Mouse (Mus musculus) intestine, embryonic 15.5 days (tissue): Measurements from ENCODE around the gene Cckar. TPM values are rescaled to one million over a fixed set of nuclear protein-coding genes. Genes with fewer than 3 reads are reported as not detected.

ENCODE experiments used
- ATAC-seq: fragments of 200-750 bp; cut with Nextera tagmentation; 2 replicates; pipeline ENCODE4 v1.8.0; 2017; ENCODE audit warnings: moderate TSS enrichment, moderate library complexity
- H3K27ac ChIP-seq: fragments of 300-500 bp; sonication (generic); 2 replicates; pipeline ENCODE4 v1.5.1; 2015; ENCODE audit warnings: mild to moderate bottlenecking, inconsistent platforms
- H3K27me3 ChIP-seq: fragments of 300-500 bp; sonication (generic); replicated peaks from 2 replicates; pipeline ENCODE4 v1.6.1; 2015; ENCODE audit warnings: inconsistent platforms
- H3K36me3 ChIP-seq: fragments of 300-500 bp; sonication (generic); 2 replicates; pipeline ENCODE4 v1.6.1; 2015; ENCODE audit warnings: inconsistent platforms
- H3K4me1 ChIP-seq: fragments of 300-500 bp; sonication (generic); replicated peaks from 2 replicates; pipeline ENCODE4 v1.6.1; 2015; ENCODE audit warnings: inconsistent platforms
- H3K4me2 ChIP-seq: fragments of 300-500 bp; sonication (generic); replicated peaks from 2 replicates; pipeline ENCODE4 v1.6.1; 2015; ENCODE audit warnings: mild to moderate bottlenecking, inconsistent platforms
- H3K4me3 ChIP-seq: fragments of 300-500 bp; sonication (generic); replicated peaks from 2 replicates; pipeline ENCODE4 v1.5.1; 2015; ENCODE audit warnings: inconsistent platforms
- H3K9ac ChIP-seq: fragments of 300-500 bp; sonication (generic); 2 replicates; pipeline ENCODE4 v1.6.1; 2015; ENCODE audit warnings: inconsistent platforms
- H3K9me3 ChIP-seq: fragments of 300-500 bp; sonication (generic); 2 replicates; pipeline ENCODE4 v1.6.1; 2016; ENCODE audit warnings: inconsistent platforms
- WGBS: fragments of 180-500 bp; shearing (Covaris S2); methylation state at CpG from one replicate; pipeline ENCODE4 v1.1.7; 2015; 5-methylcytosine and 5-hydroxymethylcytosine counted together
- polyA plus RNA-seq: library from polyadenylated mRNA; unstranded; fragments of >200 nt; fragmentation: Nextera tagmentation; extraction: Ambion mirVana; gene quantifications from 2 replicates; pipeline ENCODE4 v1.2.1, GENCODE M21; 2015

Cckar gene
- 38.3 and 68.9 TPM in 2 replicates for polyA plus RNA-seq

- Histone ChIP-seq H3K4me1 (0 out of 2 replicates have a peak, but pooled peaks cover 2% of the 10 kb centered on the region), H3K36me3 (no peaks in the 10 kb centered on the region), H3K27me3 (no peaks in the 10 kb centered on the region), H3K9ac (no peak within 1 kb of the TSS), H3K9me3 (no peaks in the 10 kb centered on the region), H3K27ac (no peak within 1 kb of the TSS), H3K4me3 (0 out of 2 replicates have a peak within 1 kb of the TSS, but pooled peaks have one; percentile 16), H3K4me2 (no peak within 1 kb of the TSS)
- WGBS = 46% methylated on average over 11 of the region's 11 CpGs
- peak; percentile 86 for ATAC-seq
Observed at GRCm38 (mm10) chr5:53707235-53708177, at the start of gene Cckar. Gene Cckar (minus strand): TSS chr5:53707705.

- Histone ChIP-seq H3K36me3 (no peaks in the 10 kb centered on the region), H3K9me3 (no peaks in the 10 kb centered on the region), H3K27me3 (no peaks in the 10 kb centered on the region), H3K9ac (no peak overlapping the region), H3K4me3 (no peak overlapping the region), H3K27ac (no peak overlapping the region), H3K4me2 (no peak overlapping the region), H3K4me1 (no peaks in the 10 kb centered on the region)
- ATAC-seq = no peak
- WGBS = 72% methylated on average over 2 of the region's 2 CpGs
Observed at GRCm38 (mm10) chr5:53744061-53744460, 36.6 kb upstream of the Cckar start.

- 0 out of 2 replicates have a peak, but pooled peaks have one; percentile 36 for ATAC-seq
- H3K4me2 ChIP-seq = no peak overlapping the region
- no peak overlapping the region for H3K4me3 ChIP-seq
- H3K9me3 ChIP-seq = no peaks in the 10 kb centered on the region
- H3K4me1 ChIP-seq = no peaks in the 10 kb centered on the region
- H3K27ac ChIP-seq = no peak overlapping the region
- WGBS = 40% methylated on average over 10 of the region's 10 CpGs
- H3K36me3 ChIP-seq = no peaks in the 10 kb centered on the region
- no peak overlapping the region for H3K9ac ChIP-seq
- no peaks in the 10 kb centered on the region for H3K27me3 ChIP-seq
Observed at GRCm38 (mm10) chr5:53732933-53733332, 25.4 kb upstream of the Cckar start.

- no peaks in the 10 kb centered on the region for H3K4me1 ChIP-seq
- H3K27ac ChIP-seq = no peak overlapping the region
- no peaks in the 10 kb centered on the region for H3K9me3 ChIP-seq
- WGBS = 70% methylated on average over 3 of the region's 3 CpGs
- H3K36me3 ChIP-seq = no peaks in the 10 kb centered on the region
- ATAC-seq = no peak
- H3K27me3 ChIP-seq = no peaks in the 10 kb centered on the region
- no peak overlapping the region for H3K4me2 ChIP-seq
- H3K9ac ChIP-seq = no peak overlapping the region
- H3K4me3 ChIP-seq = no peak overlapping the region
Observed at GRCm38 (mm10) chr5:53727606-53728005, 20.1 kb upstream of the Cckar start.

GRCm38 (mm10) chr5:53726011-53726410 is 18.5 kb upstream of the Cckar start:
- Histone ChIP-seq H3K4me1 (no peaks in the 10 kb centered on the region), H3K9me3 (no peaks in the 10 kb centered on the region), H3K27me3 (no peaks in the 10 kb centered on the region), H3K4me3 (no peak overlapping the region), H3K27ac (no peak overlapping the region), H3K4me2 (no peak overlapping the region), H3K9ac (no peak overlapping the region), H3K36me3 (no peaks in the 10 kb centered on the region)
- 65% methylated on average over 5 of the region's 5 CpGs for WGBS
- no peak for ATAC-seq

GRCm38 (mm10) chr5:53716462-53716861 is 9.0 kb upstream of the Cckar start:
- Histone ChIP-seq H3K27ac (no peak overlapping the region), H3K4me1 (no peaks in the 10 kb centered on the region)
- no peak for ATAC-seq

GRCm38 (mm10) chr5:53711277-53711676 is 3.8 kb upstream of the Cckar start:
- Histone ChIP-seq H3K4me2 (no peak overlapping the region), H3K4me3 (no peak overlapping the region), H3K36me3 (no peaks in the 10 kb centered on the region), H3K27me3 (no peaks in the 10 kb centered on the region), H3K9ac (no peak overlapping the region), H3K4me1 (0 out of 2 replicates have a peak, but pooled peaks cover 2% of the 10 kb centered on the region), H3K27ac (no peak overlapping the region), H3K9me3 (no peaks in the 10 kb centered on the region)
- no peak for ATAC-seq
- 75% methylated on average over 9 of the region's 9 CpGs for WGBS

More at GRCm38 (mm10) chr5:53716462-53716861, 9.0 kb upstream of the Cckar start:
- H3K36me3 ChIP-seq = no peaks in the 10 kb centered on the region
- H3K9me3 ChIP-seq = no peaks in the 10 kb centered on the region
- no peak overlapping the region for H3K4me3 ChIP-seq
- no peak overlapping the region for H3K4me2 ChIP-seq
- WGBS = 55% methylated on average over 5 of the region's 5 CpGs
- no peak overlapping the region for H3K9ac ChIP-seq
- H3K27me3 ChIP-seq = no peaks in the 10 kb centered on the region

- no peak overlapping the region for H3K4me2 ChIP-seq
- H3K27me3 ChIP-seq = no peaks in the 10 kb centered on the region
- H3K4me3 ChIP-seq = no peak overlapping the region
- WGBS = 66% methylated on average over 4 of the region's 4 CpGs
- no peak overlapping the region for H3K27ac ChIP-seq
- H3K9me3 ChIP-seq = no peaks in the 10 kb centered on the region
- no peaks in the 10 kb centered on the region for H3K36me3 ChIP-seq
- no peak overlapping the region for H3K9ac ChIP-seq
- ATAC-seq = no peak
- 0 out of 2 replicates have a peak, but pooled peaks cover 2% of the 10 kb centered on the region for H3K4me1 ChIP-seq
Observed at GRCm38 (mm10) chr5:53708191-53708590, 686 bp upstream of the Cckar start.

GRCm38 (mm10) chr5:53702686-53703085 is 4.8 kb downstream of the Cckar start:
- Histone ChIP-seq H3K4me1 (0 out of 2 replicates have a peak, but pooled peaks cover 2% of the 10 kb centered on the region), H3K27me3 (no peaks in the 10 kb centered on the region), H3K9me3 (no peaks in the 10 kb centered on the region), H3K4me2 (no peak overlapping the region), H3K27ac (no peak overlapping the region), H3K4me3 (no peak overlapping the region), H3K9ac (no peak overlapping the region), H3K36me3 (no peaks in the 10 kb centered on the region)
- 56% methylated on average over 14 of the region's 14 CpGs for WGBS
- ATAC-seq = no peak

- H3K36me3 ChIP-seq = no peaks in the 10 kb centered on the region
- no peaks in the 10 kb centered on the region for H3K27me3 ChIP-seq
- no peak for ATAC-seq
- no peaks in the 10 kb centered on the region for H3K4me1 ChIP-seq
- no peaks in the 10 kb centered on the region for H3K9me3 ChIP-seq
- H3K4me2 ChIP-seq = no peak overlapping the region
- H3K9ac ChIP-seq = no peak overlapping the region
- no peak overlapping the region for H3K27ac ChIP-seq
- no peak overlapping the region for H3K4me3 ChIP-seq
- WGBS = 64% methylated on average over 9 of the region's 9 CpGs
Observed at GRCm38 (mm10) chr5:53697794-53698193, 9.7 kb downstream of the Cckar start.

GRCm38 (mm10) chr5:53696701-53697100 is 10.8 kb downstream of the Cckar start:
- WGBS = 53% methylated on average over 3 of the region's 3 CpGs
- no peaks in the 10 kb centered on the region for H3K36me3 ChIP-seq
- no peak; the same call in 1 of the 2 replicates for ATAC-seq

GRCm38 (mm10) chr5:53692662-53693061 is 14.8 kb downstream of the Cckar start:
- ATAC-seq = no peak
- WGBS = 95% methylated on average over 1 of the region's 1 CpGs
- H3K9ac ChIP-seq = no peak overlapping the region
- no peaks in the 10 kb centered on the region for H3K4me1 ChIP-seq
- no peaks in the 10 kb centered on the region for H3K27me3 ChIP-seq
- H3K27ac ChIP-seq = no peak overlapping the region
- no peaks in the 10 kb centered on the region for H3K9me3 ChIP-seq
- no peaks in the 10 kb centered on the region for H3K36me3 ChIP-seq
- H3K4me3 ChIP-seq = no peak overlapping the region
- no peak overlapping the region for H3K4me2 ChIP-seq

More at GRCm38 (mm10) chr5:53696701-53697100, 10.8 kb downstream of the Cckar start:
- Histone ChIP-seq H3K4me1 (no peaks in the 10 kb centered on the region), H3K9me3 (no peaks in the 10 kb centered on the region), H3K9ac (no peak overlapping the region), H3K27ac (no peak overlapping the region), H3K4me2 (no peak overlapping the region), H3K4me3 (no peak overlapping the region), H3K27me3 (no peaks in the 10 kb centered on the region)
